Mouse (Mus musculus) inflammation-experienced regulatory T-cells, adult 6 months (primary cell): Measurements from ENCODE around the gene Olfr605. TPM values are rescaled to one million over a fixed set of nuclear protein-coding genes. Genes with fewer than 3 reads are reported as not detected.
"Not testable (repeated sequence)": the region's sequence is repeated elsewhere in the genome, so short reads cannot be mapped to it uniquely, and the experiment has no call there.

Experiments used
- ATAC-seq: one replicate; pipeline ENCODE4 v1.8.0; 2017
- polyA plus RNA-seq, 3 experiments: library from polyadenylated mRNA; unstranded; fragments of 100-300 nt; shearing (Covaris generic); gene quantifications; one replicate each; pipeline ENCODE4 v1.2.1; 2017

Gene Olfr605
- polyA plus RNA-seq: not detected

DNA sequence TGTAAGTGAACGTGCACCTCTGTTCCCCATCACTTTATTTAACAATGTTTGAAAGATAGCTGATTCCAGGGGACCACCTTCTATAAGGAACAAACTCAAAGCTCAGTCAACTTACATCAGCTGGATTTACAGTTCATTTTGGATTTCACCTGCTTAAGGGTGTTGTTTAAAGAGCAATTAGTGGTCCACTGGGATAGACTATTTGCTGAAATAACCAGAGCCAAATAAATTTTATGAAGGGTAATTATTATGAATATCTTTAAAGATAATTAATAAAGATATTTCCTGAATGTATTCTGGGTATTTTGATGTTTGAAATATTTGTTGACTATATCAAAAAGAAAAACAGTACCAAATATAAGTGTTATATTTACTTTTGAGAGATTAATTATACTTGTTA is at the start of gene Olfr605:
Olfr605 (minus strand) TSS at position 101 of the 400 bp plus-strand sequence.
- no peak for ATAC-seq

GRCm38 (mm10) chr7:103477106-103477505 is 31.9 kb upstream of the Olfr605 start:
- not testable (repeated sequence) for ATAC-seq

- ATAC-seq: no peak
Observed at GRCm38 (mm10) chr7:103469577-103469976, 24.3 kb upstream of the Olfr605 start, which contains the start of gene Olfr608. Gene Olfr608 (plus strand): TSS chr7:103469877.

DNA sequence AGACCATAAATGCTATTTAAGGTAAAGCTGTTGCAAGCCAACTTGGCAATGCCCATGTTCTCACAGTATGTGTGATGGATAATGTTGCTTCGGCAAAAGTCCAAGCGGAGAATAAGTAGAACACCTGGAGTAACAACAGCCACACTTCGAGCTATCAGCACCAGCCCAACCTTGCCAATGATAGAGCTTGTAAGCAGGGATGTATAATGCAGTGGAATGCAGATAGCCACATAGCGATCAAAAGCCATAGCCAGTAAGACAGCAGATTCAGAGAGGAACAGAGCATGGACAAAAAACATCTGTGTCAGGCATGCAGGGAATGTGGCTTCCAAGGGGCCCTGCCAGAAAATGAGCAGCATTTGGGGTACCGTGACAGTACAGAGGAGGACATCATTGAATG is 15.4 kb upstream of the Olfr605 start:
- no peak for ATAC-seq

GRCm38 (mm10) chr7:103448746-103449145 is 3.5 kb upstream of the Olfr605 start, which contains the start of gene Olfr606:
Gene Olfr606 (plus strand): TSS chr7:103449046.
- ATAC-seq: no peak

DNA sequence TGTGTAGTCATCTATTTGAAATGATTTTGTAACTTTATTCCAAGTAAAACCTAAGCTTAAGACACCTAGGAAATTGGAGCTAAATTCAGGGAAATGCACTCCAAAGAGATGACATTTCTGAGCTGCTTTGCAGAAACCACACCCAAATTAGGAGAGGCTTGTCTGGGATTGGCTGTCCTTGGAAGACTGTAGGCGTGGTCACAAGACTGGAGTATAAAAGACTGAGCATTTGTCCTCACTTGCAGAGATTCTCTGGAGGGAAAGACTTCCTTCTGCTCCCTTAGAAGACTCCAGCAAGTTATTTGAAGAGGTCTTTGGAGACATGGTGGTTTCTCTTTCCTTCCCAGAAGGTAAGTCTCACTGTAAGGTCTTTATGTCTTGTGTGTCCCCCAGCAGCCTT is 30.5 kb downstream of the Olfr605 start, which contains the start of gene Usp17lc:
Usp17lc (plus strand) TSS at position 301 of the 400 bp plus-strand sequence.
- ATAC-seq: not testable (repeated sequence)

DNA sequence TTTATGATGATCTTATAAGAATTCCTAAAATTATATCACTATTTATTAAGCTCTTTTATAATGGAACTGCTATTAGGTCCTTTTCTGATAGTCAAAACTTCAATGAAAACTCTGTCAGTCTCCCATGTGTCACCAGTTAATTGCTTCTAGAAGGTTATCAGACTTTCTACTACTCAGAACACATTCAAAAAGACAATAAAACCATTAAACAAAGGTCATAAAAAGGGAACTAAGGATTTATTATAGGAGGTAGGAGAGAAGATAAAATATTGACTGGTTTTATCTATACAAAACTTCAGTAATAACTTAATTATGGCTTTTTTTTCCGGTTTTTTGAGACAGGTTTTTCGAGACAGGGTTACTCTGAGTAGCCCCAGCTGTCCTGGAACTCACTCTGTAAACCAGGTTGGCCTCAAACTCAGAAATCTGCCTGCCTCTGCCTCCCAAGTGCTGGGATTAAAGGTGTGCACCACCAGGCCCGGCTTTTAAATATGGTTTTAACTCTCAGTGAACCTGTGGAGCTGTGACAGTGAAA is 38.7 kb downstream of the Olfr605 start:
- ATAC-seq: not testable (repeated sequence)

DNA sequence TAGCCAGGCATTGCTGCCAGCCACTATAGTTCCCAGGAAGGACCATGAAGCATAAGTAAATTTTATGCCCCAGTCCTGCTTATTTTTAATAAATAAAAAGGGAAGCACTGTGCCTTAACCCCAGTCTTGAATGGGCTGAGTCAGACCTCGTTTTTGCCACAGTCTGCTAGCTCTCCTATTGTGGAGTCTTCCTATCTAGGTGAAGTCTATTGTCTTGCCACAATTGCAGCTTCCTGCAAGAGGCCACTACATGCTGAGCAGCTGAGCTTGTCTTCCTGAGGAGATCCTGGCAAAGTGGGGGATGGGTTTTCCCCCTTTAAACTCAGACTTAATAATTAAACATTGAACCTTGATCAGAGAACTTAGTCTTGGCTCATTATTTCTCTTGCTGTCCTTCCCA is 46.3 kb downstream of the Olfr605 start:
- no peak for ATAC-seq

- no peak for ATAC-seq
Observed at GRCm38 (mm10) chr7:103397758-103398157, 47.5 kb downstream of the Olfr605 start.

Other genes with a start within 250 kb of the Olfr605 start
- not detected for gene Olfr593, start 233.6 kb downstream of the Olfr605 start, polyA plus RNA-seq
- not detected for gene Olfr594, start 228.4 kb downstream of the Olfr605 start, polyA plus RNA-seq
- not detected for gene Usp17ld, start 192.9 kb downstream of the Olfr605 start, polyA plus RNA-seq
- not detected for gene Olfr596, start 139.8 kb downstream of the Olfr605 start, polyA plus RNA-seq
- under 1 TPM in 1 of 3 experiments, not detected in 2; 0.18 TPM for gene Olfr597, start 129.1 kb downstream of the Olfr605 start, polyA plus RNA-seq
- not detected for gene Olfr598, start 121.9 kb downstream of the Olfr605 start, polyA plus RNA-seq
- gene Olfr599, start 109.5 kb downstream of the Olfr605 start, polyA plus RNA-seq: not detected
- not detected for gene Olfr600, start 95.8 kb downstream of the Olfr605 start, polyA plus RNA-seq
- not detected for gene Olfr601, start 82.8 kb downstream of the Olfr605 start, polyA plus RNA-seq
- not detected for gene Olfr603, start 59.3 kb downstream of the Olfr605 start, polyA plus RNA-seq
- not detected for gene Usp17lc, start 30.4 kb downstream of the Olfr605 start, polyA plus RNA-seq
- gene Olfr606, start 3.6 kb upstream of the Olfr605 start, polyA plus RNA-seq: not detected
- gene Olfr607, start 18.7 kb upstream of the Olfr605 start, polyA plus RNA-seq: under 1 TPM in 1 of 3 experiments, not detected in 2; 0.09 TPM
- gene Olfr608, start 24.4 kb upstream of the Olfr605 start, polyA plus RNA-seq: not detected
- gene Olfr609, start 52.6 kb upstream of the Olfr605 start, polyA plus RNA-seq: not detected
- not detected for gene Olfr610, start 66.7 kb upstream of the Olfr605 start, polyA plus RNA-seq
- gene Olfr611, start 75.4 kb upstream of the Olfr605 start, polyA plus RNA-seq: not detected
- gene Olfr612, start 97.3 kb upstream of the Olfr605 start, polyA plus RNA-seq: not detected
- not detected for gene Olfr613, start 102.6 kb upstream of the Olfr605 start, polyA plus RNA-seq
- gene Olfr615, start 110.6 kb upstream of the Olfr605 start, polyA plus RNA-seq: not detected
- not detected for gene Olfr616, start 123.7 kb upstream of the Olfr605 start, polyA plus RNA-seq
- gene Olfr617, start 127.6 kb upstream of the Olfr605 start, polyA plus RNA-seq: not detected
- not detected for gene Olfr618, start 144.7 kb upstream of the Olfr605 start, polyA plus RNA-seq
- not detected for gene Olfr619, start 155.1 kb upstream of the Olfr605 start, polyA plus RNA-seq
- gene Olfr620, start 167.1 kb upstream of the Olfr605 start, polyA plus RNA-seq: under 1 TPM in 2 of 3 experiments, not detected in 1; 0.18 to 0.95 TPM
- gene Olfr622, start 197.3 kb upstream of the Olfr605 start, polyA plus RNA-seq: not detected
- gene Olfr623, start 218.3 kb upstream of the Olfr605 start, polyA plus RNA-seq: not detected
- not detected for gene Olfr624, start 225.8 kb upstream of the Olfr605 start, polyA plus RNA-seq
- not detected for gene Olfr625-ps1, start 237.3 kb upstream of the Olfr605 start, polyA plus RNA-seq